Mouse (Mus musculus) kidney, embryonic 16.5 days (tissue): ENCODE data around the gene Gfy. TPM values are rescaled to one million over a fixed set of nuclear protein-coding genes. Genes with fewer than 3 reads are reported as not detected.
"Not testable (repeated sequence)": the region's sequence is repeated elsewhere in the genome, so short reads cannot be mapped to it uniquely, and the experiment has no call there.

Experiments used
- ATAC-seq: fragments of 200-750 bp; cut with Nextera tagmentation; 2 replicates; pipeline ENCODE4 v1.8.0; 2017; ENCODE audit warnings: moderate TSS enrichment; ENCODE audit not compliant: low FRiP score, low TSS enrichment
- H3K27ac ChIP-seq: fragments of 300-500 bp; sonication (generic); 2 replicates; pipeline ENCODE4 v1.5.1; 2014; ENCODE audit warnings: low read length
- H3K27me3 ChIP-seq: fragments of 300-500 bp; sonication (generic); 2 replicates; pipeline ENCODE4 v1.6.1; 2014; ENCODE audit warnings: low read length, control low read depth, mixed read lengths; ENCODE audit not compliant: insufficient read depth
- H3K36me3 ChIP-seq: fragments of 300-500 bp; sonication (generic); 2 replicates; pipeline ENCODE4 v1.6.1; 2014; ENCODE audit warnings: low read length, control low read depth, mixed read lengths; ENCODE audit not compliant: insufficient read depth
- H3K4me1 ChIP-seq: fragments of 300-500 bp; sonication (generic); 2 replicates; pipeline ENCODE4 v1.6.1; 2014; ENCODE audit warnings: low read length, control low read depth, mixed read lengths; ENCODE audit not compliant: insufficient read depth
- H3K4me2 ChIP-seq: fragments of 300-500 bp; sonication (generic); replicated peaks from 2 replicates; pipeline ENCODE4 v1.6.1; 2014; ENCODE audit warnings: low read depth, low read length
- H3K4me3 ChIP-seq: fragments of 300-500 bp; sonication (generic); 2 replicates; pipeline ENCODE4 v1.5.1; 2014; ENCODE audit warnings: mild to moderate bottlenecking, low read length
- H3K9ac ChIP-seq: fragments of 300-500 bp; sonication (generic); replicated peaks from 2 replicates; pipeline ENCODE4 v1.6.1; 2014; ENCODE audit warnings: low read length
- H3K9me3 ChIP-seq: fragments of 300-500 bp; sonication (generic); 2 replicates; pipeline ENCODE4 v1.6.1; 2016; ENCODE audit warnings: low read length, control low read depth
- WGBS: fragments of 180-500 bp; shearing (Covaris S2); extraction: QIAGEN DNeasy Blood & Tissue Kit; methylation state at CpG from one replicate; pipeline ENCODE4 v1.1.7; 2014; 5-methylcytosine and 5-hydroxymethylcytosine counted together
- polyA plus RNA-seq: library from polyadenylated mRNA; unstranded; fragments of >200 nt; fragmentation: Nextera tagmentation; extraction: Ambion mirVana; gene quantifications from 2 replicates; pipeline ENCODE4 v1.2.1, GENCODE M21; 2015

Gfy gene
- polyA plus RNA-seq, 1 experiment from 2014 or later, result not detected

DNA sequence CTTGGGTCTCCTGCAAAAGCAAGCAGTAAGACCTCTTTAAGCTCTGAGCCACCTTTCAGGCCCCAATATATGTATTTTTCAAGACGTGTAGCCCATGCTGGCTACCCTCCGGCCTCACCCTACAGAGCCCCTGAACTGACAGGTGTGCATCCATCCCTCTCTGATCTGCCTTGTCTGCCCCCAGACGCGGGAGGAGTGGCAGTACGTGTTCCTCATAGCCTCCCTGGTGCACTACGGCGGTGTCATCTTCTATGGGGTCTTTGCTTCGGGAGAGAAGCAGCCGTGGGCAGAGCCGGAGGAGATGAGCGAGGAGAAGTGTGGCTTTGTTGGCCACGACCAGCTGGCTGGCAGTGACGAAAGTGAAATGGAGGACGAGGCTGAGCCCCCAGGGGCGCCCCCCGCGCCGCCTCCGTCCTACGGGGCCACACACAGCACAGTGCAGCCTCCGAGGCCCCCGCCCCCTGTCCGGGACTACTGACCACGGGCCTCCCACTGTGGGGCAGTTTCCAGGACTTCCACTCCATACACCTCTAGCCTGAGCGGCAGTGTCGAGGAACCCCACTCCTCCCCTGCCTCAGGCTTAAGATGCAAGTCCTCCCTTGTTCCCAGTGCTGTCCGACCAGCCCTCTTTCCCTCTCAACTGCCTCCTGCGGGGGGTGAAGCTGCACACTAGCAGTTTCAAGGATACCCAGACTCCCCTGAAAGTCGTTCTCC, 4.6 kb downstream of the Gfy start:
- H3K4me3 ChIP-seq, result no peak overlapping the region
- peak overlapping the region; percentile 33; the same call in 1 of the 2 replicates for H3K4me2 ChIP-seq
- peaks cover 14% of the 10 kb centered on the region; the same call in 1 of the 2 replicates for H3K4me1 ChIP-seq
- H3K27me3 ChIP-seq, result peaks cover 70% of the 10 kb centered on the region
- no peaks in the 10 kb centered on the region for H3K36me3 ChIP-seq
- H3K9ac ChIP-seq, result no peak overlapping the region; the same call in 1 of the 2 replicates
- WGBS, result 3% methylated on average over 29 of the region's 29 CpGs
- peaks cover 8% of the 10 kb centered on the region for H3K9me3 ChIP-seq
- H3K27ac ChIP-seq, result no peak overlapping the region
- ATAC-seq, result peak; percentile 43; the same call in 1 of the 2 replicates

- WGBS, result 73% methylated on average over 1 of the region's 1 CpGs
- Histone ChIP-seq H3K9me3 (peaks cover 17% of the 10 kb centered on the region), H3K4me1 (peaks cover 14% of the 10 kb centered on the region; the same call in 1 of the 2 replicates), H3K27me3 (peaks cover 69% of the 10 kb centered on the region)
- H3K9ac ChIP-seq, H3K27ac ChIP-seq, H3K4me2 ChIP-seq, H3K4me3 ChIP-seq, H3K36me3 ChIP-seq, ATAC-seq: not testable (repeated sequence)
These were observed 5.6 kb downstream of the Gfy start for GRCm38 (mm10) chr7:45173772-45174171.

DNA sequence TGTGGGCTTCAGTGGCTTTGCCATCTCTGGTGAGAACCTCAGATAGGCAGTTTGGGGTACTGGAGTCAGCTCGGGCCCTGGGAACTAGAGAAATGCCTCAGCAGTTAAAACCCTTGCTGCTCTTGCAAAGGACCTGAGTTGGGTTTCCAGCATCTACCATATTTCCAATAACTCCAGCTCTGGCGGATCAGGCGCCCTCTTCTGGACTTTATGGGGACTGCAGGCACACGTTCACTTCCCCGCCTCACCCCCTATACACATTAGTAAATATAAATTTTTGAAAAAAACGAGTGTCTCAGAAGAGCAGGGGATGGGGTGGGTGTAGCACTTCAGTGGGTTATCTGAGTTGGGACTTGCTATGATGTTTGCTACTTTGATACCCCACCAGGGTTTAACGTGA, 6.4 kb downstream of the Gfy start:
- WGBS, result 56% methylated on average over 7 of the region's 7 CpGs
- H3K9ac ChIP-seq, result no peak overlapping the region

DNA sequence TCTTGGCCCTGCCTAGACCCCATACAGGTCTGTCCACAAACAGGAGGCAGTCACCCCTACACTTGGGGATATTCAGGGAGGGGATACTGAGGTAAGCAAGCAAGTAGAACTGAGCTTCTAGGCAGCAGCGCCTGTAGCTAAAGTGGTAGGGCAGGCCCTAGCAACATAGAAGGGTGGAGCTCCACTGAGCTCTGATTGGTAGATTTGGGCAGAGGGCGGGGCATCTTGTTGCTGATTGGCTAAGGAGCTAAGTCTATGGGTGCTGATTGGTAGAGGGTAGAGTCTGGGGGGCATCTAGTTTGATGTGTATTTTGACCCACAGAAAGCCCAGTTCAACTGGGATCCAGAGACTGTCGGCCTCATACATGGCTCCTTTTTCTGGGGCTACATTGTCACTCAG, 9.9 kb downstream of the Gfy start:
- Histone ChIP-seq H3K4me3 (no peak overlapping the region), H3K9me3 (peaks cover 19% of the 10 kb centered on the region), H3K27me3 (peaks cover 68% of the 10 kb centered on the region), H3K27ac (no peak overlapping the region), H3K4me2 (no peak overlapping the region), H3K4me1 (0 out of 2 replicates have a peak, but pooled peaks cover under 1% of the 10 kb centered on the region), H3K36me3 (no peaks in the 10 kb centered on the region), H3K9ac (no peak overlapping the region)
- WGBS, result 91% methylated on average over 3 of the region's 3 CpGs
- ATAC-seq, result no peak

More for the DNA sequence above, 6.4 kb downstream of the Gfy start:
- Histone ChIP-seq H3K27ac (no peak overlapping the region), H3K4me1 (peaks cover 14% of the 10 kb centered on the region; the same call in 1 of the 2 replicates), H3K27me3 (peaks cover 69% of the 10 kb centered on the region), H3K36me3 (no peaks in the 10 kb centered on the region), H3K9me3 (peaks cover 19% of the 10 kb centered on the region), H3K4me3 (no peak overlapping the region), H3K4me2 (no peak overlapping the region)
- no peak for ATAC-seq

DNA sequence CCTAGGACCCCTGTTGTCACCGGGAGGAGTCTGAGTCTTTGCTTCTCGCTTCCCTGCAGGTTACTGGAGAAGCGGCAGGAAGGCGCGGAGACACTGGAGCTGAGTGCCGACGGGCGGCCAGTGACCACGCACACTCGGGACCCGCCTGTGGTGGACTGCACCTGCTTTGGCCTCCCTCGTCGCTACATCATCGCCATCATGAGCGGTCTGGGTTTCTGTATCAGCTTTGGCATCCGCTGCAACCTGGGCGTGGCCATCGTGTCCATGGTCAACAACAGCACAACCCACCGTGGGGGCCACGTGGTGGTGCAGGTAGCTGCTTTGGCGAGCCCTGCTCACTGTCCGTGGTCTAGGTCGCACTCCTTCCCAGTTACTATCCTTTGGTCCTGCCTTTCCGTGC, 10.7 kb downstream of the Gfy start:
- H3K4me1 ChIP-seq, result 0 out of 2 replicates have a peak, but pooled peaks cover 5% of the 10 kb centered on the region
- H3K27me3 ChIP-seq, result peaks cover 69% of the 10 kb centered on the region
- no peak overlapping the region for H3K27ac ChIP-seq
- no peak overlapping the region for H3K9ac ChIP-seq
- H3K36me3 ChIP-seq, result no peaks in the 10 kb centered on the region
- peaks cover 19% of the 10 kb centered on the region for H3K9me3 ChIP-seq
- H3K4me3 ChIP-seq, result peak overlapping the region; percentile 13; the same call in 1 of the 2 replicates
- 0 out of 2 replicates have a peak, but pooled peaks have one; percentile 35 for ATAC-seq
- H3K4me2 ChIP-seq, result no peak overlapping the region
- WGBS, result 5% methylated on average over 24 of the region's 24 CpGs

DNA sequence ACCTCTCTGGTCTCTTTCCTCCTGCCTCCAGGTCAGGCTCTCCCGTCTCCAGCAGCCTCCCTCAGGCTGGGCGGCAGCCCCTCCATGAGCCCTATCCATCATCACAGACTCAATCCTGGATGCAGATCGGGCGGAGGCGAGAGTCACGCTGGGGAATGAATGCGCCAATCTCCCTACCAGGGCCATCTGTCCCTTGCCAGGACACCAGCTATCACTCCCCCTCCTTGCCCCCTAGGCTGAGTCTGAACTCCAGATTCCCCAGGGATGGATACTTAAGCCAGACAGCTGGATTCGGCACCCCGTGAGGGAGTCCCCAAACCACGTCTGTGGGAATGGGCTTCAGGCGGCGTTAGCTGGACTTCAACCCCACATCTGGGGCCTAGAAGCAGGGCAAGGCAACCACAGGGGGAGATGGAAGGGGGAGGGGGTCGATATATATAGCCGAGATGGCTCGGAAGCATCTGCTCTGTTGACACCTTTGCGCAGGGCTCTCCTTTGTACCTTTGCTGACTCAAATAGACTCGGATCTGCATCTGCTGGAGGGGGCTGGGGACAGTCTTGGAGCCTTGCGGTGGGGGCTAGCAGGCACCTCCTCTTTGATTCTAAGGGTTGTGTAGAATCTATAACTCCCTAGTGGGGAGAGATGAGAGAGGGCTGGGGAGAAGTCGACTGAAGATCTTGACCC, 11.5 kb downstream of the Gfy start:
- H3K9ac ChIP-seq, result no peak overlapping the region
- peaks cover 76% of the 10 kb centered on the region for H3K27me3 ChIP-seq
- no peak for ATAC-seq
- H3K4me3 ChIP-seq, result no peak overlapping the region
- H3K4me2 ChIP-seq, result no peak overlapping the region
- no peak overlapping the region for H3K27ac ChIP-seq
- WGBS, result 3% methylated on average over 19 of the region's 19 CpGs
- H3K36me3 ChIP-seq, result no peaks in the 10 kb centered on the region
- H3K4me1 ChIP-seq, result 0 out of 2 replicates have a peak, but pooled peaks cover 5% of the 10 kb centered on the region
- peaks cover 19% of the 10 kb centered on the region for H3K9me3 ChIP-seq

DNA sequence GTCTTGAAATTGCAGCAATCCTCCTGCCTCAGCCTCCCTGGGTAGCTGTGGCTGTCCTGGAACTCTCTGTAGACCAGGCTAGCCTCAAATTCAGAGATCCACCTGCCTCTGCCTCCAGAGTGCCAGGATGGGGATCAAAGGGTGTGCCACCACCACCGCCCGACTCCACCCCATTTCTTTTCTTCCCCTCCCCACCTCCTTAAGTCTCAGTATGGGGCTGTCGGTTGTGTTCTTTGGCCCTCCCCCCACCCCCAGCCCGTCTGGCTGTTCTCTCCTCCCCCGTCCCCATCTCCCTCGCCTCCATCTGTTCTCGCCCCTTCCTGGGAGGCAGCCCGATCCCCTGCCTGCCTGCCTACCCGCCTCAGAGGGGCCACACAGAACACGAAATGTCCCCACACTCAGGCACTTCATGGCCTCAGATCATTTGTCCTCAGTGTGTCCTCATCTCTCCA, 12.4 kb downstream of the Gfy start:
- peaks cover 73% of the 10 kb centered on the region for H3K27me3 ChIP-seq
- no peak overlapping the region for H3K4me2 ChIP-seq
- 23% methylated on average over 9 of the region's 10 CpGs for WGBS
- no peak overlapping the region for H3K27ac ChIP-seq
- H3K4me3 ChIP-seq, result no peak overlapping the region
- no peak overlapping the region for H3K9ac ChIP-seq
- no peaks in the 10 kb centered on the region for H3K36me3 ChIP-seq
- H3K4me1 ChIP-seq, result peaks cover 9% of the 10 kb centered on the region
- H3K9me3 ChIP-seq, result peaks cover 19% of the 10 kb centered on the region
- no peak for ATAC-seq

DNA sequence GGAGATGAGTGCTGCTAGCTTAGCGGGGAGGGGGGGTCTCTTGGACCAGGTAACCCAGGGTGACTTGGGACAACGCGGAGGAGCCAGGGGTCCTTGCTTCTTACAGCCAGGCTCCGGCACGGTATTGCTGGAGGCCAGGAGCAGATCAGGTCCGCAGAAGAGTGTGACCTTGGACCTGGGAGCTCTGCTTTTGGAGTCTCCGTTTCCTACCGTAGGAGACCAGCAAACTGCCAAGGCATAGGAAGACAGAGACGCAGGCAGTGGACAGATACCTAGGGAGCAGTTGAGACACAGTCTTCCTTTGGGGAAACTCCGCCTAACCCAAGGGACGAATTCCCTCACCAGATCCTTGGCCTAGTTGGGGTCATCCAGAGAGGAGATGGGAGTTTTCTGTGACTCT, 13.7 kb downstream of the Gfy start:
- no peak overlapping the region for H3K4me2 ChIP-seq
- 0 out of 2 replicates have a peak, but pooled peaks cover 1% of the 10 kb centered on the region for H3K36me3 ChIP-seq
- WGBS, result 50% methylated on average over 11 of the region's 11 CpGs
- H3K4me1 ChIP-seq, result peaks cover 9% of the 10 kb centered on the region
- H3K9me3 ChIP-seq, result peaks cover 19% of the 10 kb centered on the region
- H3K27me3 ChIP-seq, result peaks cover 69% of the 10 kb centered on the region
- no peak overlapping the region for H3K9ac ChIP-seq
- no peak overlapping the region for H3K27ac ChIP-seq
- H3K4me3 ChIP-seq, result no peak overlapping the region
- ATAC-seq, result no peak

GRCm38 (mm10) chr7:45164833-45165232, 14.5 kb downstream of the Gfy start:
- H3K9ac ChIP-seq, result no peak overlapping the region
- no peak overlapping the region for H3K4me2 ChIP-seq
- peaks cover 12% of the 10 kb centered on the region for H3K9me3 ChIP-seq
- no peak overlapping the region for H3K27ac ChIP-seq
- H3K27me3 ChIP-seq, result peaks cover 69% of the 10 kb centered on the region
- peaks cover 9% of the 10 kb centered on the region for H3K4me1 ChIP-seq
- no peak overlapping the region for H3K4me3 ChIP-seq
- no peak for ATAC-seq
- 60% methylated on average over 5 of the region's 5 CpGs for WGBS
- H3K36me3 ChIP-seq, result peaks cover 9% of the 10 kb centered on the region; the same call in 1 of the 2 replicates
